Mouse (Mus musculus) liver, adult 2 months (tissue): ENCODE measurements around the gene AI837181. TPM values are rescaled to one million over a fixed set of nuclear protein-coding genes. Genes with fewer than 3 reads are reported as not detected.

Experiments
- DNase-seq: peaks from one replicate; pipeline ENCODE4 v3.0.0-alpha.2; 2011; ENCODE audit warnings: low read depth, low spot score; ENCODE audit errors: extremely low read depth
- H3K27ac ChIP-seq: fragments of 200-500 bp; replicated peaks from 2 replicates; pipeline ENCODE4 v1.5.1; 2012; ENCODE audit warnings: low read depth, mild to moderate bottlenecking, control low read depth, inconsistent platforms, low read length; ENCODE audit not compliant: insufficient read depth
- H3K27me3 ChIP-seq: fragments of 200-500 bp; 2 replicates; pipeline ENCODE4 v1.6.1; 2012; ENCODE audit warnings: mild to moderate bottlenecking, moderate library complexity, low read length, inconsistent platforms; ENCODE audit not compliant: control insufficient read depth, insufficient read depth
- H3K36me3 ChIP-seq: fragments of 200-500 bp; 2 replicates; pipeline ENCODE4 v1.6.1; 2012; ENCODE audit warnings: low read length, inconsistent platforms; ENCODE audit not compliant: control insufficient read depth, insufficient read depth
- H3K4me1 ChIP-seq: fragments of 200-500 bp; 2 replicates; pipeline ENCODE4 v1.6.1; 2011; ENCODE audit warnings: low read length; ENCODE audit not compliant: control insufficient read depth, insufficient read depth
- H3K4me3 ChIP-seq: fragments of 200-500 bp; 2 replicates; pipeline ENCODE4 v1.5.1; 2011; ENCODE audit warnings: low read depth, mild to moderate bottlenecking, control low read depth, low read length, moderate library complexity; ENCODE audit not compliant: insufficient read depth
- H3K79me2 ChIP-seq: fragments of 200-500 bp; 2 replicates; pipeline ENCODE4 v1.6.1; 2012; ENCODE audit warnings: inconsistent platforms, mild to moderate bottlenecking, low read length, moderate library complexity; ENCODE audit not compliant: control insufficient read depth, insufficient read depth
- H3K9ac ChIP-seq: fragments of 200-500 bp; 2 replicates; pipeline ENCODE4 v1.6.1; 2012; ENCODE audit warnings: low read depth, mild to moderate bottlenecking, control low read depth, inconsistent platforms, low read length
- CTCF ChIP-seq: fragments of 200-500 bp; IDR thresholded peaks from 2 replicates; pipeline ENCODE4 v1.5.1; 2011; ENCODE audit warnings: low read depth, low read length, control low read depth
- POLR2A ChIP-seq: fragments of 200-500 bp; IDR thresholded peaks from 2 replicates; pipeline ENCODE4 v1.6.1; 2011; ENCODE audit warnings: low read length, control low read depth; ENCODE audit not compliant: insufficient read depth; ENCODE audit errors: extremely low read depth
- WGBS: fragments of 180-500 bp; shearing (Covaris S2); methylation state at CpG from one replicate; pipeline ENCODE4 v1.1.7; 2018; 5-methylcytosine and 5-hydroxymethylcytosine counted together
- polyA plus RNA-seq: library from polyadenylated mRNA; depleted of rRNA; stranded (reverse); fragments of >200 nt; gene quantifications from 2 replicates; pipeline ENCODE4 v1.2.3, GENCODE M21; 2012
- total RNA-seq: library from RNA; depleted of rRNA; stranded (reverse); fragments of >200 nt; gene quantifications from 2 replicates; pipeline ENCODE4 v1.2.3, GENCODE M21; 2014

Gene AI837181
- total and polyA plus RNA-seq, 2 experiments: 7.8 to 36.6 TPM

GRCm38 (mm10) chr19:5429806-5430205 is 4.9 kb downstream of the AI837181 start:
- Histone ChIP-seq H3K4me3 (no peak overlapping the region), H3K79me2 (peaks cover 14% of the 10 kb centered on the region; the same call in 1 of the 2 replicates), H3K27ac (no peak overlapping the region), H3K9ac (no peak overlapping the region), H3K4me1 (peaks cover 15% of the 10 kb centered on the region), H3K27me3 (no peaks in the 10 kb centered on the region), H3K36me3 (no peaks in the 10 kb centered on the region)
- TF ChIP-seq POLR2A (no peak), CTCF (no peak)
- DNase-seq: no peak
- 13% methylated on average over 8 of the region's 8 CpGs for WGBS

GRCm38 (mm10) chr19:5430408-5430807 is 5.5 kb downstream of the AI837181 start:
- H3K79me2 ChIP-seq: peaks cover 10% of the 10 kb centered on the region; the same call in 1 of the 2 replicates
- H3K4me3 ChIP-seq: no peak overlapping the region
- H3K27ac ChIP-seq: no peak overlapping the region
- no peaks in the 10 kb centered on the region for H3K27me3 ChIP-seq
- no peak overlapping the region for H3K9ac ChIP-seq
- DNase-seq: peak; percentile 28
- 76% methylated on average over 1 of the region's 1 CpGs for WGBS
- TF ChIP-seq POLR2A (no peak), CTCF (no peak)
- H3K36me3 ChIP-seq: no peaks in the 10 kb centered on the region
- peaks cover 15% of the 10 kb centered on the region for H3K4me1 ChIP-seq

GRCm38 (mm10) chr19:5431911-5432464 is 7.0 kb downstream of the AI837181 start:
- no peaks in the 10 kb centered on the region for H3K27me3 ChIP-seq
- no peaks in the 10 kb centered on the region for H3K79me2 ChIP-seq
- no peaks in the 10 kb centered on the region for H3K36me3 ChIP-seq
- DNase-seq: no peak
- WGBS: 88% methylated on average over 4 of the region's 4 CpGs
- H3K4me1 ChIP-seq: peaks cover 5% of the 10 kb centered on the region; the same call in 1 of the 2 replicates
- no peak for TF ChIP-seq CTCF
- TF ChIP-seq POLR2A: no peak
- no peak overlapping the region for H3K4me3 ChIP-seq
- H3K27ac ChIP-seq: no peak overlapping the region
- no peak overlapping the region for H3K9ac ChIP-seq

GRCm38 (mm10) chr19:5432992-5433852 is 8.3 kb downstream of the AI837181 start:
- peak; percentile 74 for DNase-seq
- H3K27me3 ChIP-seq: no peaks in the 10 kb centered on the region
- H3K4me3 ChIP-seq: peak overlapping the region; percentile 45
- no peaks in the 10 kb centered on the region for H3K79me2 ChIP-seq
- peak overlapping the region; percentile 37 for H3K27ac ChIP-seq
- peaks cover 5% of the 10 kb centered on the region; the same call in 1 of the 2 replicates for H3K4me1 ChIP-seq
- peak overlapping the region; percentile 47 for H3K9ac ChIP-seq
- H3K36me3 ChIP-seq: no peaks in the 10 kb centered on the region
- peak; percentile 47 for TF ChIP-seq CTCF
- TF ChIP-seq POLR2A: no peak
- 1% methylated on average over 16 of the region's 16 CpGs for WGBS

- no peak overlapping the region for H3K9ac ChIP-seq
- no peak for DNase-seq
- TF ChIP-seq CTCF (no peak), POLR2A (no peak)
- WGBS: 67% methylated on average over 7 of the region's 7 CpGs
- no peaks in the 10 kb centered on the region for H3K27me3 ChIP-seq
- no peaks in the 10 kb centered on the region for H3K36me3 ChIP-seq
- H3K4me3 ChIP-seq: no peak overlapping the region
- H3K79me2 ChIP-seq: no peaks in the 10 kb centered on the region
- no peak overlapping the region for H3K27ac ChIP-seq
- peaks cover 5% of the 10 kb centered on the region; the same call in 1 of the 2 replicates for H3K4me1 ChIP-seq
Observed at GRCm38 (mm10) chr19:5433951-5434350, 9.0 kb downstream of the AI837181 start.

GRCm38 (mm10) chr19:5444371-5444908 is 19.5 kb downstream of the AI837181 start:
- Histone ChIP-seq H3K36me3 (no peaks in the 10 kb centered on the region), H3K4me1 (peaks cover 5% of the 10 kb centered on the region), H3K79me2 (no peaks in the 10 kb centered on the region), H3K4me3 (no peak overlapping the region), H3K9ac (no peak overlapping the region), H3K27ac (no peak overlapping the region), H3K27me3 (peaks cover 21% of the 10 kb centered on the region)
- TF ChIP-seq POLR2A (no peak), CTCF (no peak)
- whole genome bisulfite sequencing: 52% methylated on average over 9 of the region's 9 CpGs
- DNase-seq: no peak
